Mouse (Mus musculus) forebrain, embryonic 11.5 days (tissue): Measurements from ENCODE around the gene Cdh13. TPM values are rescaled to one million over a fixed set of nuclear protein-coding genes. Genes with fewer than 3 reads are reported as not detected.

Experiments
- ATAC-seq: fragments of 200-750 bp; cut with Nextera tagmentation; replicated peaks from 2 replicates; pipeline ENCODE4 v1.8.0; 2017; ENCODE audit warnings: moderate TSS enrichment; ENCODE audit not compliant: low FRiP score
- DNase-seq: peaks from one replicate; pipeline ENCODE4 v3.0.0-alpha.2; 2017; ENCODE audit warnings: low spot score
- H3K27ac ChIP-seq: fragments of 300-500 bp; sonication (generic); 2 replicates; pipeline ENCODE4 v1.5.1; 2014; ENCODE audit warnings: low read depth, low read length
- H3K27me3 ChIP-seq: fragments of 300-500 bp; sonication (generic); 2 replicates; pipeline ENCODE4 v1.6.1; 2014; ENCODE audit warnings: mild to moderate bottlenecking, low read length, mixed read lengths; ENCODE audit not compliant: control insufficient read depth, insufficient read depth
- H3K36me3 ChIP-seq: fragments of 300-500 bp; sonication (generic); 2 replicates; pipeline ENCODE4 v1.6.1; 2014; ENCODE audit warnings: mild to moderate bottlenecking, low read length, moderate library complexity, mixed read lengths; ENCODE audit not compliant: control insufficient read depth, insufficient read depth
- H3K4me1 ChIP-seq: fragments of 300-500 bp; sonication (generic); replicated peaks from 2 replicates; pipeline ENCODE4 v1.6.1; 2014; ENCODE audit warnings: low read length, mixed read lengths; ENCODE audit not compliant: control insufficient read depth, insufficient read depth
- H3K4me2 ChIP-seq: fragments of 300-500 bp; sonication (generic); 2 replicates; pipeline ENCODE4 v1.6.1; 2014; ENCODE audit warnings: low read depth, mild to moderate bottlenecking, low read length, moderate library complexity, mixed read lengths; ENCODE audit not compliant: severe bottlenecking
- H3K4me3 ChIP-seq: fragments of 300-500 bp; sonication (generic); 2 replicates; pipeline ENCODE4 v1.5.1; 2014; ENCODE audit warnings: low read depth, low read length
- H3K9ac ChIP-seq: fragments of 300-500 bp; sonication (generic); 2 replicates; pipeline ENCODE4 v1.6.1; 2014; ENCODE audit warnings: low read length
- H3K9me3 ChIP-seq: fragments of 300-500 bp; sonication (generic); 2 replicates; pipeline ENCODE4 v1.6.1; 2016; ENCODE audit warnings: low read length, mixed read lengths; ENCODE audit not compliant: control insufficient read depth
- WGBS: fragments of 180-500 bp; shearing (Covaris S2); extraction: QIAGEN DNeasy Blood & Tissue Kit; methylation state at CpG from one replicate; pipeline ENCODE4 v1.1.7; 2014; 5-methylcytosine and 5-hydroxymethylcytosine counted together
- polyA plus RNA-seq: library from polyadenylated mRNA; unstranded; fragments of >200 nt; fragmentation: Nextera tagmentation; extraction: Ambion mirVana; gene quantifications from 2 replicates; pipeline ENCODE4 v1.2.1, GENCODE M21; 2014

Gene Cdh13
- polyA plus RNA-seq, 1 experiment from 2014 or later, result 5.6 TPM

DNA sequence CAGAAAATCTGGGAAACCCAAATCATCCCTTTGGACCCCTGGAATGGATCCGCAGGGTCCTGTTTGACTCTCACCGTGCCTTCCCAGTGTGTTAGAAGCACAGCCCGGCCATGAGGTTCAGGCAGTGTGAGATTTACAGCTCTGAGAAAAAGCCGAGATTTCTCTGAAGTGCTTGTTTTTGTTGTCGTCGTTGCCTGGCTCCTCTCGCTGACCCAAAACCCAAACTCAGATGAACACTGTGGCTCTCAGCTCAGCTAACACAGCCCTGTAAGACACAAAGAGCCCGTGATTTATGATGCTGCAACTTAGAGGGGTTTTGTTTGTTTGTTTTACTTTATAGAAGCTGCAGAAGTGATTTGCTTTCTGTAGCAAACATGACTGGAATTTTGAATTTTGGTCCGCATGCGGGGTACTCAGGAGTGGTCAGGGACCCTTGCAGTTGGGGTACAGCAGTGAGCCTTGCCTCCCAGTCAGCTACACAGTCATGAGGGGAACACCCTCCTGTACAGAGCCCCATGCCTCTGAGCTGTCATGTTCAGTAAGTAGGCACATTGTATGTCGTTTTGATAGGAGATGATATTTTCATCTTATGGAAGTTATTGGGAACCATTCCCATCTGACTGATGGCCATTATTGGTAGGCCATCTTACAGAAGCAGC lies 169.0 kb downstream of the Cdh13 start:
- DNase-seq, result no peak
- H3K4me1 ChIP-seq, result no peaks in the 10 kb centered on the region
- no peak overlapping the region for H3K27ac ChIP-seq
- H3K4me2 ChIP-seq, result no peak overlapping the region
- no peaks in the 10 kb centered on the region for H3K9me3 ChIP-seq
- no peak overlapping the region for H3K4me3 ChIP-seq
- 86% methylated on average over 11 of the region's 11 CpGs for WGBS
- no peaks in the 10 kb centered on the region for H3K36me3 ChIP-seq
- no peak overlapping the region for H3K9ac ChIP-seq
- H3K27me3 ChIP-seq, result no peaks in the 10 kb centered on the region
- no peak for ATAC-seq

DNA sequence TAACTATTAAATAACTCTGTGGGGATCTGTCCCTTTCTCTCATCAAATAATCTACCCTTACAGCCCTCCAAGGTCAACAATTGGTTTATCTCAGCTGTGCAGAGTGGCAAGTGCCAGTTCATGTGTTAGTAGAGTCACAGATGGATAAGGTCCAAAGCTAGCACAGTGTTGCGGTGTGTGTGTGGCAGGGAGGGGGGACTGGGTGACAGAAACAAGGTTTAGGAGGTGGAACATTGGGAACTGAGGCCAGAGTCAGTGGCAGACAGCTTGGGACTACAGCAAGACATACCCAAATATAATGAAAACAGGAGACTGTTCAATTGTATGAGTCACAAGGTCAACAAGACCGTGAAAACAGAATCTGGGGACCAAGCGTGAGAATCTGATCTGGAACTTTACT lies 171.7 kb downstream of the Cdh13 start:
- H3K4me3 ChIP-seq, result no peak overlapping the region
- H3K36me3 ChIP-seq, result no peaks in the 10 kb centered on the region
- 70% methylated on average over 3 of the region's 3 CpGs for WGBS
- no peaks in the 10 kb centered on the region for H3K27me3 ChIP-seq
- H3K9me3 ChIP-seq, result no peaks in the 10 kb centered on the region
- no peak overlapping the region for H3K27ac ChIP-seq
- H3K4me2 ChIP-seq, result no peak overlapping the region
- DNase-seq, result no peak
- no peak for ATAC-seq
- H3K4me1 ChIP-seq, result no peaks in the 10 kb centered on the region
- H3K9ac ChIP-seq, result no peak overlapping the region

DNA sequence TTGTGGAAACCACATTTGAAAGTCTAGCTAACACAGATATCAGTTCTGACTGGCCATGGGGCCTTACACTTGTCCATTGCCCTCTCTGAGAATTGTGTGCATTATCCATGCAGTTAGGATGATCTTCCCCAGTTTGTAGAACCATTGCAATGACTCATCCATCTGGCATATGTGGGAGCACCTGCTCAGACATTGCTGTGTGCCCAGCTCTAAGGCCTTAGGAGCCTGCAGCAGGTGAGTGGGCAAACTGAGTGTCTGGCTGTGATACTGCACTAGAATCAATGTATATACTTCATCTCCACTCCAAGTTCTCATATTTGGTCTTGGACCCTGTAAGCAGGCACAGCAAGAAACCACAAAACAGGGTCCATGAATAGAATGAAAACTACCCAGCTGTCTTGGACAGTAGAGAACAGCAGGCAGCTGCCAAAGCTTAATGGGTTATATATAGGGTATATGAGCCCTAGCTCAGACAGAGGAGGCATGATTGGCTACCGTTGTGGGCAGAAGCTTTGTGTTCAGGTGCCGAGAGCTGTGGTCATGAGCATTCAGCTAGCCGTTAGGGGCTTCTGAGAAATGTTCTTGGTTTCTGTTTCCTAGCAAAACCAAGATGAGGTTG lies 181.9 kb downstream of the Cdh13 start:
- Histone ChIP-seq H3K4me3 (no peak overlapping the region), H3K9ac (no peak overlapping the region), H3K27ac (no peak overlapping the region), H3K4me1 (no peaks in the 10 kb centered on the region), H3K9me3 (no peaks in the 10 kb centered on the region), H3K27me3 (no peaks in the 10 kb centered on the region), H3K36me3 (no peaks in the 10 kb centered on the region), H3K4me2 (no peak overlapping the region)
- no peak for DNase-seq
- WGBS, result 96% methylated on average over 3 of the region's 3 CpGs
- no peak for ATAC-seq

DNA sequence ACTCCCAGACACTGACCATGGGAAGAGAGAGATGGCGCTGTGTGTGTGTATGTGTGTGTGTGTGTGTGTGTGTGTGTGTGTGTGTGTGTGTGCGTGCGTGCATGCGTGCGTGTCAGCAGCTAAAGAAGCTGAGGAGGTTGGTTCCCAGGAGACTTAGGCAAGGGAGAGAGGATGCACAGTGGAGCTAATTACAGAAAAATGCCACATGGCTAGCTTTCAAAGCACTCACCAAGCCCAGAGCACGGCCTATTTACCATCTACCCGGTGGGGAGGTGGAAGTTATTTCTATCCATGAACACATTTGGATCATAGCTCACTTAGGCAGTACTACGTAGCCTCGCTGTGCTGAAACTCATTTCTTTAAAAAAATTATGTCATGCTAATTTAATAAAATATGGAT lies 194.1 kb downstream of the Cdh13 start:
- no peaks in the 10 kb centered on the region for H3K36me3 ChIP-seq
- WGBS, result 73% methylated on average over 7 of the region's 9 CpGs
- ATAC-seq (no peak), DNase-seq (no peak)
- H3K27ac ChIP-seq, result no peak overlapping the region
- H3K27me3 ChIP-seq, result no peaks in the 10 kb centered on the region
- H3K4me2 ChIP-seq, result no peak overlapping the region
- no peak overlapping the region for H3K4me3 ChIP-seq
- no peak overlapping the region for H3K9ac ChIP-seq
- H3K4me1 ChIP-seq, result no peaks in the 10 kb centered on the region; the same call in 1 of the 2 replicates
- H3K9me3 ChIP-seq, result no peaks in the 10 kb centered on the region

DNA sequence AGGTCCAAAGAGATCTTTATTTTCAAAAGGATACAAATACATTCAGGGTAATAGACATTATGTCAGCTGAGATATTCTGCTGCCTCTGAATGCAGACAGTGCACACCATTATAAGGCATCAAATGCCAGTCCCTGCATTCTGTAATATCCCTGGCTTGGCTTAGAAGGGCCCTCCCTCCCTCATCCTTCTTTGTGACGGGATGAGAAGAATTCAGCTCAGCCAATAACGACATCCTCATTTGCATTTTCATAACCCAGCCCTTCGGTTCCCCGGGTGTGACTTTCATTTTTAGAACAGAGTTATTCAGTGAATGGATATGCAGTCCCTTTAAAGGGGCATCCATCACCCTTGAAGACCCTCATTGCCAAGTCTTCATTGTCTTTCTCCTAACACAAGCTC lies 205.2 kb downstream of the Cdh13 start:
- H3K27me3 ChIP-seq, result no peaks in the 10 kb centered on the region
- H3K4me3 ChIP-seq, result no peak overlapping the region
- H3K36me3 ChIP-seq, result no peaks in the 10 kb centered on the region
- H3K4me2 ChIP-seq, result no peak overlapping the region
- H3K9me3 ChIP-seq, result no peaks in the 10 kb centered on the region
- H3K9ac ChIP-seq, result no peak overlapping the region
- DNase-seq (no peak), ATAC-seq (no peak)
- 46% methylated on average over 4 of the region's 4 CpGs for WGBS
- no peak overlapping the region for H3K27ac ChIP-seq
- 0 out of 2 replicates have a peak, but pooled peaks cover 4% of the 10 kb centered on the region for H3K4me1 ChIP-seq

DNA sequence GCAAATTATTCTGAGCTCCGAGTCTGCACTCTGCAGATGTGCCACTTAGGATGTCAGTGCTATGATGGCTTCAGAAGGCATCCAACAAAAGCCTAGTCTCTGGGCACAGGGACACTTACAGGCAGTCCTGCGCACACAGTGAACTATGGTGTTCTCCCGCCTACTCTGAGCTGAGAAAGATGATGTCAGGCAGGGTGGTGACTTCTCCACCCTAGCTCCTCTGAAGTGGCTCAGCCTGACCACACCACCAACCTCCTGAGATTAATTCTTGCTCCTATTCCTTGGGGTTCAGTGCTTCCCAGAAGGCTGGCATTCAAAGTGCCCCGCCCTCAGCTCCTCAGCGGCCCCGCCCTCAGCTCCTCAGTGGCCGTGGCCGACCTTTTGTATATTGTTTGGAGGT lies 219.0 kb downstream of the Cdh13 start:
- ATAC-seq (no peak), DNase-seq (no peak)
- H3K4me1 ChIP-seq, result no peaks in the 10 kb centered on the region
- H3K4me2 ChIP-seq, result no peak overlapping the region
- WGBS, result 68% methylated on average over 8 of the region's 8 CpGs
- no peaks in the 10 kb centered on the region for H3K9me3 ChIP-seq
- H3K9ac ChIP-seq, result no peak overlapping the region
- no peak overlapping the region for H3K27ac ChIP-seq
- no peak overlapping the region for H3K4me3 ChIP-seq
- no peaks in the 10 kb centered on the region for H3K27me3 ChIP-seq
- no peaks in the 10 kb centered on the region for H3K36me3 ChIP-seq

DNA sequence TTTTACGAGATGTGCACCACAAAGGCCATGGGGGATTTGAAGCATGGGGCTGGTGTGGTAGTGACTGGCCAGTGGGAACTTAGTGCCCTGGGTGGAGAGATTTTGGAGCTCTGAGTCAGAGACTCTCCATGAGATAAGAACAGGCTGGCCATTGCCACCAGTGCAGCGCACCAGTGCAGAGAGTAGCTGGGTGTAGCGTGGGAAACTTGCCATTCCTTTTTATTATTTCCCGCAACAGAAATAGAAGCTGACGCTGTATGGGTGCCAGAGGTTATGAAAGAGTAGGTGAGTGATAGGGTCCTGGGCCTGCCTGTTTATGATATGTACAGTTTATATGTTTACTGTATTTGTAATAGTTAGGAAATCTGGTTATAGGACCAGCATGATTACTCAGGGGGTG lies 225.9 kb downstream of the Cdh13 start:
- 94% methylated on average over 5 of the region's 5 CpGs for WGBS
- H3K4me1 ChIP-seq, result no peaks in the 10 kb centered on the region
- DNase-seq, result no peak
- ATAC-seq, result no peak
- no peak overlapping the region for H3K4me3 ChIP-seq
- no peak overlapping the region for H3K9ac ChIP-seq
- H3K27me3 ChIP-seq, result no peaks in the 10 kb centered on the region
- no peaks in the 10 kb centered on the region for H3K36me3 ChIP-seq
- no peak overlapping the region for H3K4me2 ChIP-seq
- no peak overlapping the region for H3K27ac ChIP-seq
- H3K9me3 ChIP-seq, result no peaks in the 10 kb centered on the region

DNA sequence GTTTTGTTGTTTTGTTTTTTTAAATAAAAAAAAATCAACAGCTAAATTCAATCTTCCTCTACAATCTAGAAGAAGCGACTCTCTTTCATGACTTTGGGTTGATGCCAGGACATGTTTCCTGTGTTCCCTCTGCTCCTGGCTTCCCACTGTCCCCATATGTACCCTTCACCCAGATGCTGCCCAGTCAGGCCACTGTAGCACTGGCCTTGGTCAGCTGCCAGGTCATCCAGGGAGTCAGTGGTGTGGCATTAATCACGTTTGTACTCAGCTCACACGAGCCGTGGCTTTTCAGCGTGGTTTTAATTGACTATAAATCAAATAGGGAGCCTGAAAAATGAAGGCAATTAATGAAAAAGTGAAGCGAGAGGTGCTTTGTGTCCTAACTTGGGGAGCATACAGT lies 229.7 kb downstream of the Cdh13 start:
- Histone ChIP-seq H3K4me2 (no peak overlapping the region), H3K27ac (no peak overlapping the region), H3K4me3 (no peak overlapping the region), H3K9ac (no peak overlapping the region), H3K27me3 (no peaks in the 10 kb centered on the region), H3K9me3 (no peaks in the 10 kb centered on the region), H3K36me3 (no peaks in the 10 kb centered on the region), H3K4me1 (no peaks in the 10 kb centered on the region)
- WGBS, result 64% methylated on average over 6 of the region's 6 CpGs
- no peak for ATAC-seq
- DNase-seq, result no peak

DNA sequence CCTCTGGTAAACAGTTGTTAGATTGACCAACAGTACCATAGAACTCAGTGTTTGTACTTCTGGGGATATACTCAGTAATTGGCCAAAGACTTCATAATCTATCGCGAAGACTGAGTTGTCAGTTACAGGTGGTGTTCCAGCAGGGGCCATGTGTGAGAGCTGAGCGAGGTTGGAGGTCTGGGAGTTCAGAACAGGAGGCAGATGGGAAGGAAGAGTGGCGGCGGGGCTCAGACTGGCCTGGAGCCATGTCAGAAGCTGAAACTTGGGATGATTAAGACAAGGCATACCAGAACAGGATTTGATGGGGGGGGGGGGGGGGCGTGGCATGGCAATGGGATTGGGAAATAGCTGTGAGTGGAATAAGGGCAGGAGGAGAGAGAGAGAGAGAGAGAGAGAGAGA lies 232.1 kb downstream of the Cdh13 start:
- no peaks in the 10 kb centered on the region for H3K4me1 ChIP-seq
- no peak for DNase-seq
- WGBS, result 89% methylated on average over 6 of the region's 6 CpGs
- no peaks in the 10 kb centered on the region for H3K9me3 ChIP-seq
- H3K27me3 ChIP-seq, result no peaks in the 10 kb centered on the region
- ATAC-seq, result no peak
- no peak overlapping the region for H3K9ac ChIP-seq
- H3K27ac ChIP-seq, result no peak overlapping the region
- H3K36me3 ChIP-seq, result no peaks in the 10 kb centered on the region
- H3K4me2 ChIP-seq, result no peak overlapping the region
- H3K4me3 ChIP-seq, result no peak overlapping the region
